Mouse (Mus musculus) right cerebral cortex, adult 2 months (tissue): ENCODE measurements at regions not wholly inside any gene's neighbourhood (a gene's known extent, or its start where the extent isn't known, plus 50 kb on each side); places are given as distances from the start of the nearest gene placed in this dataset.

Experiments used
- DNase-seq, 2 experiments: peaks; one replicate each; pipeline ENCODE4 v3.0.0; 2021 to 2022; ENCODE audit warnings: low spot score in 2 of 2

DNA sequence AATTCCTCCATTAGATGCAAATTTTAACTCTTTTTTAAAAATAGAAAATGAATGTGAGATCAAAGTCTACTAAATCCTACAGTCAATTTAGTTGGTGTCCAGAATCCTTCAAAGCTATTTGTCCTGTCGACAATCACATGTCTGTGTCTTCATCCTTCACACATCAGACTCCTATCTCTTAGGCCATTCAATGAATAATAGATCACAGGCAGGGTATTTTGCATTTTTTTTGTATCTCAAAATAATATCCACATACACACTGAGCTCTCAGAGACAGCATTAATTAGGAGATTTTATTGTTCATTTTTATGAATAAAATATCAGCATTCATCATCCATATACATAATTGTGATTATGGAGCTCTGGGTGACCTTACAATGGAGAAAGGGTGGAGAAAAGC, 427.2 kb downstream of the Hao1 start:
- DNase-seq: no peak

DNA sequence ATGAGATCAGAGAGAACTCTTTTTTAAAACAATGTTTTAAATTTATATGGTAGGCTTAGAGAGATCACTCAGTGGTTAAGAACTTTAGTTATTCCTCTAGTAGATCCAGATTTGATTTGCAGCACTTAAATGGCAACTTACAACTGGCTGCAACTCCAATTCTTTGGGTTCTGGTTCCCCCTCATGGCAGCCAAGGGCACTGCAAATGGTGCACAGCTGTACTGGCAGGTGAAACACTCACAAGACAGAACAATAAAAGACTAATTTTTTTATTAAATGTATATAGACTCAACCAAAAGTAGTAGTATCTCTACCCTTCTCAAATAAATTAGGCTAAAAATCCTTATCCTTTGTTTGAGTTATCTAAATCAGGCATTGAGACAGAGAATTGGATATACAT, 446.9 kb downstream of the Hao1 start:
- DNase-seq: no peak

DNA sequence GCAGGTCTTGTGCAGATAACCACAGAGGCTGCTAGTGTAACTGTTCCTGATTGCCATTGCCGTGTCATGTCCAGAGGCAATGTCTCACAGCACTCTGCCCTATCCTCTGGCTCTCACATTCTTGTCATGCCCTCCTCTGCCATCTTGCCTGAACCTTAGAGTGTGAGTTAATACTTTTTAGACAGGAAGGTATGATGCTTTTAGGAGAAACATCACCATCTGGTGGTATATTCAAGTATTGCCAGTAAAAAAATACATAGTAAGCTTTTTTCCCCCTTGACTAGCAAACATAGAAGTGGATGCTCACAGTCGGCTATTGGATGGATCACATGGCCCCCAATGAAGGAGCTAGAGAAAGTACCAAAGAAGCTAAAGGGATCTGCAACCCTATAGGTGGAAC, 465.8 kb downstream of the Hao1 start:
- no peak for DNase-seq

DNA sequence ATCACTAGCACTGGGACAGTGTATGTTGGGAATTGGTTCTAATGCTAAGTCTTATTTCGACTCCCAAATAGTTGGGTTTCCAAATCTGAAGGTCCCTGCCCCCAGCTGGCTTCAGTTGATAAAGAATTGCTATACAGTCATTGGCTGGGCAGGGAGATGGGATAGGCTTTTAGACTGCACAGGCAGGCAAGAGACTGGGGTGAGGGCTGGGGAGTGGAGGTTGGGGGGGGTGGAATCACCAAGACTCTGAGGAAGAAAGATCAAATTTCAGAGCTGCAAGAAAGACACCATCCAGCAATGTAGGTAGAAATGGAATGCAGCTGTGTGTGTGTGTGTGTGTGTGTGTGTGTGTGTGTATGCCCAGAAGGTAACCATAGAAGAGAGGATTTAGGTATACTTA, 474.0 kb downstream of the Hao1 start:
- no peak for DNase-seq

DNA sequence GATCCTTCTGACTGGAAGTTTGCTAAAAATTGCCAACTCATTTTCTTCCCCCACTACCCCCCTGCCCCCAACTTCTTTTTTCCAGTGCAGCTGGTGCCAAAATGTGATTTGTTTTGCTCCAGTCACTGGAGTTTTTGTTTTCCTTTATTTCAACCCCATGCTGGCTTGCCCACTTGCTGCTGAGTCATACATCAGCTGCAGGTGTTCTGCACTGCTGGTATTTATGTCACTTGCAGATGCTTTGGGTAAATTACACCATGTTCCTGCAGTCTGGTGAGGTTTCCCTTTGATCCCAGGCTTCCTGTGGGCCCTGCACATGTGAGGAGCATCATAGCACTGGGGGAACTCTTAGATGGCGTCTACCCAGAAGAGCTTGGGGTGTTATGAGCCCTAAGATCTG, 476.2 kb downstream of the Hao1 start:
- DNase-seq: peak; percentile 11 to 17

DNA sequence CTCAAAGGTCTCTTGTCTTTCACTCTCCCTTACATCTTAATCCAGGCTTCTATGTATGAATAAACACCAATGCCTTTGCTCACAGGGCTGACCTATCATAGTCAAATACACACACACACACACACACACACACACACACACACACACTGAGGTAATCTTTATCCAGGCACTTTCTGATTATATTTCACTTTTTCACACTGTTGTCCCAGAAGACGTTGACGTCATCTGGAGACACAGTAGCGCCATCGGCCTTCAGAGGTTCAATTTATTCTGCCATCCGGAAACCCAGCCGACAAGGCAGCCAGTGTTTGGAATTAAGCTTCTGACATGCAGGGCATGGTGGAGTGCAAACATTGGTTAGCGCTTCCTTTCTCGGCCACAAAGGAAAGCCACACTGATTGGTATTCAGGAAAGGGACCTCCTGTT, 486.2 kb downstream of the Hao1 start:
- DNase-seq: no peak

DNA sequence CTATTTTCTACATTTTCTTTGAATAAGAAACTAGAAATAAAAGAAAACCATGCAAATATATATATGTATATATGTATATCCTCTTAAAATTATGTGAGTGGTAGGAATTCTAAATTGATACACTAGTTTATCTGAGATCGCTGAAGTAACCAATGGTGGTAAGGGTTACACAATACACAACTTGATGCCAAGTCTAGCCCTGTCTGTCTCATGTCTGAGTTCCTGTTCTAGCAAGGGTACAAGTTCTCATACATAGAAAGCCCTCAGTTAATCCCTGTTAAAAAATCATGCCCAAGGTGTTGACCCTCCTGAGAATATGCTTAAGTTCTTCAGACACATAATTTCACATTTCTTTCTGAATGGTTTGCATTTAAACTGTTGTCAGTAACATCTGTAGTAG, 486.8 kb downstream of the Hao1 start:
- DNase-seq: no peak

DNA sequence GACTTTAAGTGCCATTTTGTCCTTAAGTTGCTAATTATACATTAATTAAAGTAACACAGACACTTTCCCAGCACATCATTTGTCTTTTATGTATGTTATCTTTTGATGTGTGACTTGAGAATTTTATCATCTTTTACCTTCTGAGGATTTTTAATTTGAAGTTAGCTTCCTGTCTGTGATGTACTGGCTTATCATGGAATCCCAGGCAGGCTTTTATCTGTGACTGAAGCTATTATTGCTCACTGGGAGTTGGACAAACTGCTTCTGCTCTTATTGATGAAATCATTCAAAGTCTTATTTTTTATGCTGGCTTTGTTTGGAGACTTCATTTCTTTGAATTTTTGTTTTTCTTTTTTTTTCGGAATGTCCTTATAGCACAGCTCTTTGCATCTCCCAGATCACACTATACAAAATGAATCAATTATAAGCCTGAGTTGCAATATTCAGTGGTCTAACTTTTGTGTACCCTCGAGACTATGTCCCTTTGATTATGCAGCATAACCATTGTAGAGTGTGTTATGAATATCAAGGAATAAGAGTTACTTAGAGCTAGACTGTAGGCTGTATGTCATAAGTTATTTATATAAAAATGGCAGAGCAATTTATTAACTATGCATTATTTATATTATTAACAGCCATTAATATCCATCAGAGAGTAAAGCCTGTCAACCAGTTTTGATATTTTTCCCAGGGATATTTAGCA, 494.1 kb downstream of the Hao1 start:
- no peak for DNase-seq

DNA sequence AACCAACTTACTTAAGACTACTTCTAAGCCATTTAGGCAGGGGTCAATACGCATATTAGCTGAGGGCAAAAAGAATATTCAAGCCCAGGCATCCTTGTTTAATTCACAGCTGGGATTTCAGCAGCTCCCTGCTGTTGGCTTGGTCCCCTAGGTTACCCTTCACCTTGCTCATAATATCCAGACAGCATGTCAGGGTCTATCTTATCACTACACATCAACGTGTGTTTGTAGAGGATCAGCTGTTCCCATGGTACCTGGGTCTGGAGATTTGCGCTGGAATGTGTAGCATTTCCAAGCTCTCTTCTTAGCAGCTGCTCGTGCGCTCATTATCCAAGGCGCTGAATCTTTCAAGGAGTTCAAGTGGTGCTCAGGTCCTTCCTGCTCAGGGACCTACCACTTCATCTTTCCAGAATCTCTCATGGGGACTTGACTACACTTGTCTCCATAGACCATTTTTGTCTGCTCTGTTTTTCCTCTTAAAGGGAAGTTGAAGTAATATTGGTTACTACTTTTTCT, 484.5 kb downstream of the Bmp2 start:
- no peak for DNase-seq

DNA sequence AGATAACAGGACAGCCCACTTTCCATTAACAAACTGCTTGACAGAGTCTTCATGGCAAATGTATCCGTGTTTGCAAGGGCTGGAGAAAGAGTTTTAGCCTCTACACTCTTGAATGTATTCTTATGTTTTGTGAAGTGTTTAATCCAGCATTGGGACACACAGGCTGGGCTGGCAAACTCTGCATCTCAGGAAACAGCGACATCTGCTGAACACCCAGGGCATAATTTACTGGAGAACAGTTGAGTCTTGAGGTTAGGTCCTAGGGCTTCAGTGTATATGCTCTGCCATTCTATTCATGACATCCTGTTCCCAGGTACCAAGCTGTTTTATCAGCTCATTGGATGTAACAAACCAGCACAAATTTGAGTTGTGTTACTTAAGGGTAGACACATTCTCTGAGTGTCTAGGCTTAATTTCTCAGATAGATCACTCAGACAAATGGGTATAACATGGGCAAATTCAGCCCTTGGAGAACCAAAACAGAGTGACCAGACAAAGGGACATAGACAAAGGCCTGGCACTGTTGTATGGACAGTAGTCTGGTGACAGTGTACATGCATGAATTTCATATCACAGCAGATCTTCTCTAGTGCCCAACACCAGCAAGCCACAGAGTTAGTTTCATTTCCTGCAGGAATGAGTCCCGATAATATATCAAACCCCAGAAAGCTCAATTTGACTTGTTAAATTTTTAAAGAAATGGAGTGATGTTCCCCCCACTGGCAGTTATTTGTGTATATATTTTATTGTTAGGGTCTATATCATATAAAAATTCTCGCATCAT, 477.9 kb downstream of the Bmp2 start:
- peak; percentile 47 to 51 for DNase-seq

DNA sequence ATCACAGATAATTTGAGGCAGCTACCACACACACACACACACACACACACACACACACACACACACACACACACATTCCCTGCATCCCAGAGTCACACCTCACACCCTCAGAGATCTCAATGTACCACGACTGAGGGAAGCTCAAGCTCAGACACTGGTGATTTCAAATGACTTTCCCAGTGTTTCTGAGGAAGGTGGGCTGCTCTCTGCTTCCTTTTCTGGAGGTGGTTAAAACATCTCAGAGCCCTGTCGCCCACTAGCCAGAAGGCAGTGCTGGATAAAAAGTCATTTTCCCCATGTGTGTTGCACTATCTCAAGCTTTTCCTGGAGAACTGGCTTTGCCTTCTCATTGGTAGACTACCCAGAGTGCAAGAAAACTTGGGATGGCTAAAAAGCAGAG, 477.2 kb downstream of the Bmp2 start:
- peak in 1 of 2 experiments; percentile 10 for DNase-seq

DNA sequence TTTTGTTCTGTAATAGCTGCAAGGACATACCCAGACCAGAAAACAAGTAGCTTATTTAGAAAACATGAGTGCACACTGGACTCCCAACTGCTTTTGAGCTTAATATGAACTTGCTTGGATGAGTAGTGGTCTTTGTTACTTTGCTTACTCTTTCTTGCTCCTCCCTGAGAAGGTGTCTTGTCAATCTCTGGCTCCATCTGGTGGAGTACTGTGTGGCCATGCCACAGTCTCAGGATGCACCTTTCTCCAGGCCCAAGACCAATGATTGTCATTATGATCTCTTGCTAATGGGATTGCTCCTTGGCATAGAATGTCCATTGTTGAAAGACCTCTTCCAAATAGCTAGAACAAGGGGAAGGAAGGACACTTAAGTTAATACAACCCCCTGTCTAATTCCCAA, 465.1 kb downstream of the Bmp2 start:
- DNase-seq: peak; percentile 49 to 63

DNA sequence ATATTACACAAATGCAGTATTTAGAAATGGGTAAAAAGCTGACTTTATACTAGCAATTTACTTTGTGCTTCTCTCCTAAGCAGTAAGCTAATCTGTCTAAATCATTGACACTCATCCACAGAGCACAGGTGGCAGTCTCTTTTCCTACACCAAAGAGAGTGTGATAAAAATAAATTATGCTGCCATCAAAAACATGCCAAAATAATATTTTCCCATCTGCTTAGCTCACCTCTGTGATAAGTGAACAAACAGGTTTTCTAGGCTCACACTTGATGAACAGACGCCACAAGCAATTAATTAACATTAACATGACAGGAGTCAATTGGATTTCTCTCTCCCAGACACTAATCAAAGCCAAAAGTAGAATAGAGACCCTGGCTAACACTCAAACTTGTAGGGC, 451.2 kb downstream of the Bmp2 start:
- no peak for DNase-seq

DNA sequence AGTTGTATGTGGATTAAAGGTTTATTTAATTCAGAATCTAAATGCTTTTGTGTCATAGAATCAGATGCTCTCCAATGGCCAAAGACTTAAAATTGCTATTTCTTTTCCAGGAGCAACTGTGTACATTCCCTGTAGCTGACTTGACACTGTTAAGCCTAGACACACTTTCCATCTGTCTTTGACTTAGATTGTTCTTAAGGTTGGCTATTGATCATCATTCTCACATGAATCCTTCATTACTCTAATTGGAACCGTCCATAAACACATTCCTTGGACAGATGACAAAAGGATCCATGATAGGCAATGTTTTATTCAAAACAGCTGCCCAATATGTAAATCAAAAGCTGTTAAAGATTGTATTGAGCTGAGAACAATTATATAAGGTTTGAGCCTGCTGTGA, 442.8 kb downstream of the Bmp2 start:
- DNase-seq: no peak

DNA sequence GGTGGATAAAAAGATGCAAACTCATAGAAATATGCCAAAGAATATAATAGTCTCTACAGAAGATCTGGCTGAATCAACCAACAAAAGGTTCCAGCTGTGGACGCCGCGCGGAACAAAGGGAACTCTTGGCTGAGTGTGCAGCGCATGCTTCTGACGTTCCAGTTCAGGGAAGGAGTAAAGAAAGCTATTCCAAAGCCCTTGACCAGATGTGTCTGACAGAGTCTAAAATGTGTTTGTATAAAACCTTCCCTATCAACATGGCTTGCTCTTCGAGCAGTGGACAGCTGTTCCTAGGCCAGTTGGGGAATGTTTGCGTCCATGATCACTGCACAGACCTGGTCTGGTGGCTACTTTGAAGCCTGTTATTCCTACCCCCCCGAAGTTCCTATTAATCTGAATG, 442.4 kb downstream of the Bmp2 start:
- DNase-seq: no peak

DNA sequence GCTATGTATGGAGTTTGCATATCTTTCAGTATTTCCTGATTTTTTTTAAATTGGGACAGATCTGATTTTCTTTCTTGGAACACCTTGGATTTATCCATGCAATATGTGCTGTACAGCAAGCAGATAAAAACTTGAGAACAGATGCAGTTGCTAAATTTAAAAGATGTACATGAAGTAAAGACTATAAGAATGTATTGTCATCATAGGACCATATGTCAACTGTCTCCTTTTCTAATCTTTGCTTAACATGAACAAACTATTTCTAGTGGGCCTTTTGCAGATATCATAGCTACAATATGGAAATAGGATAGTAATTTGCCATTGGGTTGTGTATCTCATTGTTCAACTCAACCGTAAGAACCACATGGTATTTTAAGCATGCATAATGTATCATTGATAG, 435.7 kb downstream of the Bmp2 start:
- DNase-seq: no peak
